Mouse (Mus musculus): ENCODE results near the gene Ube2i. TPM values are rescaled to one million over a fixed set of nuclear protein-coding genes. Genes with fewer than 3 reads are reported as not detected.
A peak's percentile ranks its signal among the peaks of the same experiment; 100 is the strongest.

The Ube2i gene
- 513 and 522 TPM in 2 replicates for polyA plus RNA-seq (2015; fragmentation: Nextera tagmentation; extraction: Ambion mirVana)

DNA sequence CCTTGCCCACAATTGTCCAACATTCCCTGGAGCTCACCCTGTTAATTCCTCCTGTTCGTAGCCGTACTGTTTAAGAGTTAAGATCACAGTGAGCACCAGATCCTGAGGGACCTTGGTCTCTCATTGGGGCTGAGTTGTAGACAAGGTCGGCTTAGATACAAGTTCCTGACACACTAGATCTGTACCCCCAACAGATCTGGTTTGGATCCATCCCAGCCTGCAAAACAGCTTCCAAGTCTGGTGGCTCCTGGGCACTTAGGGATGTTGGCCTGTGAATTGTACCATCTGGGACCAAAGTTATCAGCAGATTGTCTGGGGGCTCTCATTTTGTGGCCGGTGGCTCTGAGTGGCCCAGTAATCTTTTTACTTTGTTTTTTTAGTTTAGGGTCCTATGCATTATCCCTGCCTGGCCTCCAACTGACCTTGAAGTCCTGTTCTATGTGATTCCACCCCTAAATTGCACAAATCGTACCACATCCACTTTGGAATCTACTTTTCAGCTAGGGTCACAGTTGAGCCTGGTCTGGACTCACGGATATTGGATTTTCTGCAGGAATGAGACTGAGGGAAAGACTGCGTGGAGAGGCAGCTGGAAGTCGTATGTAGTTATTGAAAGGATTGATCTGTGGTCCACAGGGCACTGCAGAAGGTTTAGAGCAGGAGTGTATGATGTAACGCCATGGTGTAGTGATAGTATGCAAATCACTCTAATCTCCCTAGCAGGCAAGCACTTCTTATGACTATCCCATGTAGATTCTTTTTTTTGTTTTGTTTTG lies at the start of gene Ube2i:
Gene Ube2i (minus strand): TSS at position 52 of the 776 bp plus-strand sequence.
- H3K4me1 ChIP-seq: peaks cover 29% of the 10 kb centered on the region
- no peak for ATAC-seq (ENCODE audit: insufficient number of reproducible peaks, low FRiP score, low TSS enrichment, low read depth)

DNA sequence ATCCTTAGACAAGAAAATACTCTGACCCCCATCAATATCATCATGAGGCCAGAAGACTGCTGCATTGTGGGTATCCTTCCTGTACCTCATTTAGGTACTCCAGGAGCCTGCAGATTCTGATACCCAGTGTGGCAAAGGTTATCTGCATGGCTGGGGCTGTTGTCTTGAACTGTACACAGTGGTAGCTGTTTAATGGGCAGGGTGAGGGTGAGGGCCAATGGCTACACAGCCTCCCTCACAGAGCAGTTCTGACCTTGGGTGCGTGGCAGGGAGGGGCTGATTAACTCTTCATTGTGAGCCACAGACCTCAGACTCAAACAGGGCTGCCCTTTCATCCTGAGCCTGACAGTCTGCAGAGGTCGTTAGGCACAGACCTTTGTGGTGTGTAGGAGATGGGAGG lies 48.5 kb upstream of the Ube2i start:
- Histone ChIP-seq H3K4me2 (no peak overlapping the region), H3K36me3 (no peaks in the 10 kb centered on the region), H3K4me1 (no peaks in the 10 kb centered on the region), H3K9me3 (no peaks in the 10 kb centered on the region), H3K27ac (no peak overlapping the region), H3K9ac (no peak overlapping the region), H3K4me3 (no peak overlapping the region), H3K27me3 (0 out of 2 replicates have a peak, but pooled peaks cover under 1% of the 10 kb centered on the region)
- no peak for ATAC-seq (ENCODE audit: insufficient number of reproducible peaks, low FRiP score, low TSS enrichment, low read depth)
- WGBS: 5% methylated on average over 2 of the region's 2 CpGs

More for the DNA sequence above, at the start of gene Ube2i:
- WGBS: 77% methylated on average over 9 of the region's 9 CpGs
- peak within 1 kb of the TSS; percentile 99 for H3K27ac ChIP-seq
- peak within 1 kb of the TSS; percentile 99 for H3K9ac ChIP-seq
- H3K9me3 ChIP-seq: no peaks in the 10 kb centered on the region
- peaks cover 6% of the 10 kb centered on the region; the same call in 1 of the 2 replicates for H3K27me3 ChIP-seq
- peak within 1 kb of the TSS; percentile 94 for H3K4me3 ChIP-seq
- peak within 1 kb of the TSS; percentile 82 for H3K4me2 ChIP-seq
- H3K36me3 ChIP-seq: peaks cover 2% of the 10 kb centered on the region

GRCm38 (mm10) chr17:25320819-25321218 lies 46.4 kb upstream of the Ube2i start:
- 90% methylated on average over 8 of the region's 8 CpGs for WGBS
- ATAC-seq (ENCODE audit: insufficient number of reproducible peaks, low FRiP score, low TSS enrichment, low read depth): no peak
- no peaks in the 10 kb centered on the region for H3K36me3 ChIP-seq
- H3K4me1 ChIP-seq: no peaks in the 10 kb centered on the region
- no peaks in the 10 kb centered on the region for H3K27me3 ChIP-seq
- H3K4me3 ChIP-seq: no peak overlapping the region
- no peak overlapping the region for H3K4me2 ChIP-seq
- no peak overlapping the region for H3K27ac ChIP-seq
- no peaks in the 10 kb centered on the region for H3K9me3 ChIP-seq
- H3K9ac ChIP-seq: no peak overlapping the region

DNA sequence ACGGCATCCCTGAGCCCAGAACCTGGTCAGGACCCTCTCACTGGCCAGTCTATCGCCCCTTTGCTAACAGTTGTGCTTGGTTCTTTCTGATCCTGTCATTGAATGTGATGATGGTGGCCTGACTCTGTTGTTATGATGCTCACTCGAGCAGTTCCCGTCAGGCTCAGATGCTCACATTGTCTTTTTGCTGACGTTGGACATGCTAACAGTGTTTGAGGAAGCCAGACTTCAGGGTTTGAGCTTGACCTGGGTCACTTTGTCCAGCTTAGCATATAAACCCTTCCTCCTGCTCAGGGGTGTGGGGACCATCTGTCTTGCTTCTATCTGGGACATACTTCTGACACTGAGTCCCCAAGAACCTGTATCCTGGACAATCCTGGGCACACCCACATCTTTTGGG lies 43.9 kb upstream of the Ube2i start, which contains the start of gene Prss29:
Gene Prss29 (plus strand): TSS at position 301 of the 400 bp plus-strand sequence.
- Histone ChIP-seq H3K36me3 (no peaks in the 10 kb centered on the region), H3K4me3 (no peak within 1 kb of the TSS), H3K9ac (no peak within 1 kb of the TSS), H3K9me3 (no peaks in the 10 kb centered on the region), H3K27ac (no peak within 1 kb of the TSS), H3K4me2 (no peak within 1 kb of the TSS), H3K27me3 (no peaks in the 10 kb centered on the region), H3K4me1 (no peaks in the 10 kb centered on the region)
- ATAC-seq (ENCODE audit: insufficient number of reproducible peaks, low FRiP score, low TSS enrichment, low read depth): no peak
- 75% methylated on average over 5 of the region's 5 CpGs for WGBS

DNA sequence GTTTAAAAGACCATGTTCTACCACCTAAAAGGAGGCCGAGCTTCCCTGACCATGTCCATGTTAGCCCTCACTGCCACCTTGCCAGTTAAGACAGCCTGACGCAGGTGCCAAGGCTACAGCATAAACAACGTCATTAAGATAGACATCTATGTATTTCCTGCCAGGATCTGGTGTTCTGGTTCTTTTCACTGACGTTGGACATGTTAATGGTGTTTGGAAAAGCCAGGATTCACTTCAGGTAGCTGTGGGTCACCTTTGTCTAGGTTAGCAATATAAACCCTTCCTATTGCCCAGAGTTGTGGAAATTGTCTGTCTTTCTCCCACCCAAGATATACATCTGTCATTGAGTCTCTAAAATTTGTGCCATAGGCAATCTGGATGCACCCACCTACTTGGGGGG lies 33.9 kb upstream of the Ube2i start, which contains the start of gene Prss28:
Gene Prss28 (plus strand): TSS at position 301 of the 400 bp plus-strand sequence.
- WGBS: 67% methylated on average over 4 of the region's 4 CpGs
- Histone ChIP-seq H3K27ac (no peak within 1 kb of the TSS), H3K9me3 (no peaks in the 10 kb centered on the region), H3K36me3 (no peaks in the 10 kb centered on the region), H3K9ac (no peak within 1 kb of the TSS), H3K4me1 (no peaks in the 10 kb centered on the region), H3K4me2 (no peak within 1 kb of the TSS), H3K27me3 (no peaks in the 10 kb centered on the region), H3K4me3 (no peak within 1 kb of the TSS)
- ATAC-seq (ENCODE audit: insufficient number of reproducible peaks, low FRiP score, low TSS enrichment, low read depth): no peak

DNA sequence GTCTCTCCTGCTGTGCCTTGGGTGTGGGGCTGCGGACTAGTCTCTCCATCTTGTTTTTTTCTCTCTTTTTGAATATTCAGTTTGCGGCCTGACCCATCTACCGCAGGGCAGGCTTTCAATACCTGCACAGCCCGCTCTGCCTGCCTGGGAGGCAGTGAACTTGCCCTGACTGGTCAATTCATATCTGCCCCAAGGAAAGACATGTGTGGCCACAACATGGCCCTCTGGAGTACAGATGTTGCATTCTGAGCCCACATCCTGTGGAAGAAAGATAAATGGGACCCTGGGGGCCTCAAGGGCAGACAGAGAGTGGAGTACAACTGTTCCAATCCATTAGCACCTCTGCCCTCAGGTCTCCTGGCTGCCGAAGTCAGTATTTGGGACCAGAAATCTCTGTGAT lies 23.7 kb upstream of the Ube2i start, which contains the start of gene Prss34:
Gene Prss34 (plus strand): TSS at position 301 of the 400 bp plus-strand sequence.
- Histone ChIP-seq H3K4me3 (no peak within 1 kb of the TSS), H3K27me3 (no peaks in the 10 kb centered on the region), H3K9ac (no peak within 1 kb of the TSS), H3K4me2 (no peak within 1 kb of the TSS), H3K4me1 (no peaks in the 10 kb centered on the region), H3K36me3 (no peaks in the 10 kb centered on the region), H3K9me3 (no peaks in the 10 kb centered on the region), H3K27ac (no peak within 1 kb of the TSS)
- ATAC-seq (ENCODE audit: insufficient number of reproducible peaks, low FRiP score, low TSS enrichment, low read depth): no peak
- 66% methylated on average over 5 of the region's 5 CpGs for WGBS

DNA sequence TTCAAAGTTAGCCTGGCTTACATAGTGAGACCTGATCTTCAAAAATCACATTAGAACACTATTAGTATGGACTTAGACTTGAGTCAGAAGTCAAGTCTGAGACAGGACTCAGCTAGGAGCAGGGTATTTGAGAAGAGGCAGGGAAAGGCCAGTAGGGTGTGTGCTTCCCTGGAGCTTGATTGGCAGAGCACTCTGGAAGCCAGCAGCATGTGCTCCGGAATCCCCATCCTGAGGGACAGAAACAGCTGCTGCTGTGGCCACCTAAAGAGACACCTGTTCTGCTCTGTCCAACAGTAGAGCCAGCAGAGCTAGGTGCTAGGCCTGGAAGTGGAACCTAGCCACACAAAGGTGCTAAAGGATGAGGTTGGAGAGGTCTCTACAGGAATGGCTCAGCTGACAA lies 19.7 kb upstream of the Ube2i start:
- 74% methylated on average over 1 of the region's 1 CpGs for WGBS
- no peak overlapping the region for H3K4me2 ChIP-seq
- no peak overlapping the region for H3K27ac ChIP-seq
- H3K27me3 ChIP-seq: 0 out of 2 replicates have a peak, but pooled peaks cover 7% of the 10 kb centered on the region
- no peaks in the 10 kb centered on the region for H3K4me1 ChIP-seq
- ATAC-seq (ENCODE audit: insufficient number of reproducible peaks, low FRiP score, low TSS enrichment, low read depth): no peak
- H3K36me3 ChIP-seq: no peaks in the 10 kb centered on the region
- no peak overlapping the region for H3K4me3 ChIP-seq
- H3K9me3 ChIP-seq: no peaks in the 10 kb centered on the region
- H3K9ac ChIP-seq: no peak overlapping the region

DNA sequence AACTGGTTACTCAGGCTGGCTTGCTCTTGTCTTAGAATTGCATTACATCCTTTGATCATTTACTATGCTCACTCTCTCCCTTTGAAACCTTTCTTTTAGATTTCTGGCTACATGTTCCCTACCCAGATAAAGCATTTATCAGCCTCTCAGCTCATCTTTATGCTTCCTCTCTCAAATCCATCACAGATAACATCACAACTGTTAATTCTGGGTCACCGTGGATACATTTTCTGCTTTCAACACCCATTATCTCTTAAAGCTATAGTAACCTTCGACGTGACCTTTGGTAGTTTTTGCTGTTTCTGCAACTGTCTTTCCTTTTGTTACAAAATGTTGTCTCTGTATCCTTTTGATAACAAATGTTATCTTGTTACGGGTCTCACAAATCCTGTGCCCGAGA lies 19.1 kb upstream of the Ube2i start:
- no peak for ATAC-seq (ENCODE audit: insufficient number of reproducible peaks, low FRiP score, low TSS enrichment, low read depth)
- no peaks in the 10 kb centered on the region for H3K4me1 ChIP-seq
- H3K4me3 ChIP-seq: no peak overlapping the region
- no peaks in the 10 kb centered on the region for H3K9me3 ChIP-seq
- 0 out of 2 replicates have a peak, but pooled peaks cover 7% of the 10 kb centered on the region for H3K27me3 ChIP-seq
- H3K36me3 ChIP-seq: no peaks in the 10 kb centered on the region
- 73% methylated on average over 5 of the region's 5 CpGs for WGBS
- no peak overlapping the region for H3K4me2 ChIP-seq
- H3K9ac ChIP-seq: no peak overlapping the region
- no peak overlapping the region for H3K27ac ChIP-seq

- Histone ChIP-seq H3K4me2 (no peak overlapping the region), H3K9me3 (no peaks in the 10 kb centered on the region), H3K36me3 (no peaks in the 10 kb centered on the region), H3K4me3 (no peak overlapping the region), H3K27ac (no peak overlapping the region), H3K27me3 (0 out of 2 replicates have a peak, but pooled peaks cover 7% of the 10 kb centered on the region), H3K4me1 (no peaks in the 10 kb centered on the region), H3K9ac (no peak overlapping the region)
- no peak for ATAC-seq (ENCODE audit: insufficient number of reproducible peaks, low FRiP score, low TSS enrichment, low read depth)
- WGBS: 23% methylated on average over 4 of the region's 4 CpGs
These were observed 16.0 kb upstream of the Ube2i start for GRCm38 (mm10) chr17:25290411-25290810.

- Histone ChIP-seq H3K36me3 (no peaks in the 10 kb centered on the region), H3K27ac (no peak overlapping the region), H3K27me3 (0 out of 2 replicates have a peak, but pooled peaks cover 7% of the 10 kb centered on the region), H3K4me3 (no peak overlapping the region), H3K4me1 (no peaks in the 10 kb centered on the region), H3K9me3 (no peaks in the 10 kb centered on the region), H3K4me2 (no peak overlapping the region), H3K9ac (no peak overlapping the region)
- ATAC-seq (ENCODE audit: insufficient number of reproducible peaks, low FRiP score, low TSS enrichment, low read depth): no peak
- WGBS: 17% methylated on average over 4 of the region's 4 CpGs
These were observed 14.4 kb upstream of the Ube2i start for GRCm38 (mm10) chr17:25288842-25289241.

DNA sequence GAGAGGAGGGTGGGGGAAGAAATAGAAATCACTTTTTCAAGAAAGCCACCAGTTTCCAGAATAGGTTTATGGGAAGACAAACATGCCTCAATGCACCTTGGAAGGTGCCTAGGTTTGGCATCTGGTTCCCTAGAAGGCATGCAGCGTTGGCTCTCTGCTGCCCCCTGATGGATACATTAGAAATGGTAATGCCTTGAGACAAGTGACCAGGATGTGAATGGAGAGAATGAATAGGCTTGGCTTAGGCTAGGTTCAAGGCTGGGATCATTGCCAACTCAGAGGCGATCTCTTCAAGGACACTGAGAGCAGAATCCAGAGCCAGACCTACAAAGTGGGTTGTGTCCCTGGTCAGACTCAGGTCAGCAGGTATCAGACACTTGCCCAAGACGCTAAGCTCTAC lies 10.6 kb upstream of the Ube2i start:
- Histone ChIP-seq H3K27me3 (no peaks in the 10 kb centered on the region), H3K9ac (no peak overlapping the region), H3K4me1 (no peaks in the 10 kb centered on the region), H3K27ac (no peak overlapping the region), H3K9me3 (no peaks in the 10 kb centered on the region), H3K36me3 (no peaks in the 10 kb centered on the region), H3K4me2 (no peak overlapping the region), H3K4me3 (no peak overlapping the region)
- no peak for ATAC-seq (ENCODE audit: insufficient number of reproducible peaks, low FRiP score, low TSS enrichment, low read depth)
- WGBS: 22% methylated on average over 3 of the region's 3 CpGs

DNA sequence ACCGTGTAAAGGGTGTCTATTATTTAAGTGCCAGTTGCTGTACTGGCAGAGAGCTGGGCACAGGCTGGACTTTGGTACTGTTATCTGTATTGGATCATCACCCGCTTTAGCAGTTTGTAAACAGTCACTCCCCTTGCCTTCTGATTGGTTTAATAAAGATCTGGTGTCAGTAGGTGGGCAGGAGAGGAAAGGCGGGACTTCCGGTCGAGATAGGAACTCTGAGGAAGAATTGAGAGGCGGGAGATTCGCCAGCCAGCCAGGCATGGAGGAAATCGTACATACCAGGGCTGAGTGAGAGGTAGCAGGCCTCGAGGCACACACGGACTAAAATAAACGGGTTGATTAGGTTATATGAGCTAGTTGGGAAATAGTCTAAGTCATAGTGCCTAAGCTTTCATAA lies 7.7 kb upstream of the Ube2i start:
- WGBS: 35% methylated on average over 11 of the region's 11 CpGs
- Histone ChIP-seq H3K36me3 (no peaks in the 10 kb centered on the region), H3K4me2 (no peak overlapping the region), H3K4me3 (no peak overlapping the region), H3K27ac (no peak overlapping the region), H3K9me3 (no peaks in the 10 kb centered on the region), H3K4me1 (no peaks in the 10 kb centered on the region), H3K27me3 (peaks cover 6% of the 10 kb centered on the region; the same call in 1 of the 2 replicates), H3K9ac (no peak overlapping the region)
- no peak for ATAC-seq (ENCODE audit: insufficient number of reproducible peaks, low FRiP score, low TSS enrichment, low read depth)

Data from limb, embryonic 15.5 days (tissue).